Mouse (Mus musculus) small intestine, adult 10 weeks (tissue): ENCODE measurements around the gene B4galt3. TPM values are rescaled to one million over a fixed set of nuclear protein-coding genes. Genes with fewer than 3 reads are reported as not detected.

Experiments
- polyA plus RNA-seq: library from polyadenylated mRNA; stranded (reverse); fragments of 350-450 nt; fragmentation: Illumina TruSeq; extraction: RNeasy Lipid Tissue Mini Kit (QIAGEN cat#74804); gene quantifications from one replicate; pipeline ENCODE4 v1.2.3, GENCODE M21; 2014; ENCODE audit warnings: low replicate concordance

Gene B4galt3
- 8.8 TPM for polyA plus RNA-seq

GRCm38 (mm10) chr1:171269848-171270572, at the start of gene B4galt3:
TSS of gene B4galt3 (plus strand) at chr1:171270328.

GRCm38 (mm10) chr1:171222238-171223155, 47.6 kb upstream of the B4galt3 start, which contains the start of gene Tomm40l:
TSS of gene Tomm40l (minus strand) at chr1:171222514.

GRCm38 (mm10) chr1:171224857-171225256, 45.3 kb upstream of the B4galt3 start, which contains the start of gene Apoa2:
TSS of gene Apoa2 (plus strand) at chr1:171225054.

GRCm38 (mm10) chr1:171234126-171234525, 36.0 kb upstream of the B4galt3 start, which contains the start of gene Fcer1g:
TSS of gene Fcer1g (minus strand) at chr1:171234365.

GRCm38 (mm10) chr1:171249913-171250600, 20.1 kb upstream of the B4galt3 start, which contains the start of gene Adamts4:
TSS of gene Adamts4 (plus strand) at chr1:171250421.

GRCm38 (mm10) chr1:171250680-171251593, 19.2 kb upstream of the B4galt3 start, which contains the start of gene Ndufs2:
TSS of gene Ndufs2 (minus strand) at chr1:171251388.

GRCm38 (mm10) chr1:171280916-171281527, 10.9 kb downstream of the B4galt3 start, which contains the start of gene Ppox:
TSS of gene Ppox (minus strand) at chr1:171281186.

GRCm38 (mm10) chr1:171287136-171288081, 17.3 kb downstream of the B4galt3 start, which contains the start of gene Usp21:
TSS of gene Usp21 (minus strand) at chr1:171287991.

GRCm38 (mm10) chr1:171294298-171295062, 24.4 kb downstream of the B4galt3 start, which contains the start of gene Ufc1:
TSS of gene Ufc1 (minus strand) at chr1:171295024.

Other genes with a start within 250 kb of the B4galt3 start
- gene Fcgr3, start 205.4 kb upstream of the B4galt3 start, polyA plus RNA-seq = 11.7 TPM
- 1.9 TPM for gene Cfap126, start 156.4 kb upstream of the B4galt3 start, polyA plus RNA-seq
- 37.0 TPM for gene Sdhc, start 119.7 kb upstream of the B4galt3 start, polyA plus RNA-seq
- 0.48 TPM for gene Mpz, start 119.6 kb upstream of the B4galt3 start, polyA plus RNA-seq
- 13.4 TPM for gene Pcp4l1, start 74.1 kb upstream of the B4galt3 start, polyA plus RNA-seq
- 16.9 TPM for gene Nr1i3, start 56.4 kb upstream of the B4galt3 start, polyA plus RNA-seq
- gene Tomm40l, start 47.8 kb upstream of the B4galt3 start, polyA plus RNA-seq = 5.1 TPM
- 4.2 TPM for gene Apoa2, start 45.3 kb upstream of the B4galt3 start, polyA plus RNA-seq
- gene Fcer1g, start 36.0 kb upstream of the B4galt3 start, polyA plus RNA-seq = 41.4 TPM
- gene Adamts4, start 19.9 kb upstream of the B4galt3 start, polyA plus RNA-seq = 1.5 TPM
- 44.8 TPM for gene Ndufs2, start 18.9 kb upstream of the B4galt3 start, polyA plus RNA-seq
- gene Ppox, start 10.9 kb downstream of the B4galt3 start, polyA plus RNA-seq = 6.8 TPM
- gene Usp21, start 17.7 kb downstream of the B4galt3 start, polyA plus RNA-seq = 15.5 TPM
- gene Ufc1, start 24.7 kb downstream of the B4galt3 start, polyA plus RNA-seq = 59.2 TPM
- gene Dedd, start 58.8 kb downstream of the B4galt3 start, polyA plus RNA-seq = 13.8 TPM
- gene Nit1, start 75.3 kb downstream of the B4galt3 start, polyA plus RNA-seq = 20.1 TPM
- 12.8 TPM for gene Pfdn2, start 75.3 kb downstream of the B4galt3 start, polyA plus RNA-seq
- not detected for gene Klhdc9, start 90.5 kb downstream of the B4galt3 start, polyA plus RNA-seq
- not detected for gene Nectin4, start 99.8 kb downstream of the B4galt3 start, polyA plus RNA-seq
- 9.9 TPM for gene Arhgap30, start 118.6 kb downstream of the B4galt3 start, polyA plus RNA-seq
- not detected for gene Usf1, start 141.0 kb downstream of the B4galt3 start, polyA plus RNA-seq
- 3.1 TPM for gene Tstd1, start 148.5 kb downstream of the B4galt3 start, polyA plus RNA-seq
- gene F11r, start 167.2 kb downstream of the B4galt3 start, polyA plus RNA-seq = 54.7 TPM
- 5.0 TPM for gene Alyref2, start 233.2 kb downstream of the B4galt3 start, polyA plus RNA-seq